Mouse (Mus musculus) forelimb bud, embryonic 11.5 days (tissue): ENCODE results near the gene Nxpe4.
"Not testable (repeated sequence)": the region's sequence is repeated elsewhere in the genome, so short reads cannot be mapped to it uniquely, and the experiment has no call there.

ENCODE experiments used
- DNase-seq: peaks from one replicate; pipeline ENCODE4 v3.0.0-alpha.2; 2012; ENCODE audit warnings: low read depth, low spot score

The Nxpe4 gene

DNA sequence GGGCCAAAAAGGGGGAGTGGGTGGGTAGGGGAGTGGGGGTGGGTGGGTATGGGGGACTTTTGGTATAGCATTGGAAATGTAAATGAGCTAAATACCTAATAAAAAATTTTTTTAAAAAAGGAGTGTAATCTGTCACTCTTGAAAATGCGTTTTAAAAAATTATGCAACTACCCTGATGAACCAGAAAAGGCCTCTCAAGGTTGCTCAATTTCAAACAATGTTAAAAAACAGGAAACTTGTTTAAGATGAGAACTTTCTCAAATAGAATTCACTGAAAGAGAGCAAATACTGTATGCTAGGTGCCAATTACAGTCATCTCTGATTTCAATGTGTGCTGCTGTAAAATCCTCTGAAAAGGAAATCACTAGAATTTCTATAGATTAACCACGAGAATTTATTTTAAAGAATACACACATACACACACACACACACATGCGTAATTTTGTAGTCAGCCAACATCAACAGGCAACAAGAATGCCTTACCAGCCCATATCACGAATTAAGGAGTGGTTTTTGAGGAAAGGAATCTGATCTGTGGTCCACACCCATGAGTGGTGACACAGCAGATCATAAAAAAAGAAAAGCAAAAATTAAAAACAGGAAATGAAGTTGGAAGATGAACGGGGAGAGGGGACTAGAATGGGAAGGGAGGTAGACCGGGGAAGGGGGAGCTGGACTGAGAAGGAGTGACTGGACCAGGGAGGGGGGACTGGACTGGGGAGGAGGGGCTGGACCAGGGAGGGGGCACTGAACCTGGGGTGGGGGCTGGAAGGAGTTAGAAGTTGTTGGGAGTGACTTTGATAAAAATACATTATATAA, 248.6 kb downstream of the Nxpe4 start:
- no peak for DNase-seq

DNA sequence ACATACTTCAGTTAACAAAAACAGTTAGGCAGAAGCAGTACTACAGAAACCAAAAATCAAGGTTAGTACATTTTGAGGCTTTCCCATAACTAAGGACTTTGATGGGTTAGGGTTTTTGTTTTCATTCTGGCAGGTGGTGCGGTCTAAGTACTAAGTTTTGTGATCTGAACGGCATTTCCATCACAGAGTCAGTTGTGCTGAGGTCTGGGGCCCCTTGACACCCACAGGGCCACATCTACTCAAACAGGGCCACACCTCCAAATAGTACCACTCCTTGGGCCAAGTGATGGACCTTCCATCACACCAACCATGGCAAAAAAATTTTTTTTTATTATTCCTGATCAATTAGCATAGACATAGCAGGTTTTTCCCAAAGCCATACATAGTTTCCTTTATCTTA, 251.8 kb downstream of the Nxpe4 start:
- no peak for DNase-seq

DNA sequence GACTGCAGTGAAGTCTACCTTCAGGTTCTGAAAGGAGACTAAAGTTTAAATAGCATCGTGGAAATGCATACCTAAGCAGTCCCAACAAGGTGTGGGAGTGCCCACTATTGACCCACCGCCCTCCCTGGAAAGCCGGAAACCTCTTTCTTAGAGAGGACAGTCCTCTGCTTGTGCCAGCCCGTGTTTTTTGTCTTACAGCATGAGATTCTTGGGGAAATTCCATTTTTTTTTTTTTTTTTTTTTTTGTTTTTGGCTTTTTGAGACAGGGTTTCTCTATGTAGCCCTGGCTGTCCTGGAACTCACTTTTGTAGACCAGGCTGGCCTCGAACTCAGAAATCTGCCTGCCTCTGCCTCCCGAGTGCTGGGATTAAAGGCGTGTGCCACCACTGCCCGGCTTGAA, 255.5 kb downstream of the Nxpe4 start:
- DNase-seq: not testable (repeated sequence)

DNA sequence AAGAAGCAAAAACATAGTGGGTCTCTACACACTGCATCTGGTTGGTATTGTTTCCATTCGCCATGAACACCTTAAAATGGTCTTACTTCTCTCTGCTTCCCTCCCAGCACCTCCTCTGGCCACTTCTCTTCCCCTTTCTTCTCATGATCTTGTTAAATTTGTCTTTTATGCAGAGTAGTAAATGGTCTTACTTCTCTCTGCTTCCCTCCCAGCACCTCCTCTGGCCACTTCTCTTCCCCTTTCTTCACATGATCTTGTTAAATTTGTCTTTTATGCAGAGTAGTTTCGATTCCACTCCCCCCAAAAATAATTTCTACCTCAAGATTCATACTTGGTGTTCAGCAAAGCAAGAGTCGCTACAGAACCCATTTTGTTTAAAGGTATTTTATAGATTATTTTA, 256.2 kb downstream of the Nxpe4 start:
- DNase-seq: no peak

DNA sequence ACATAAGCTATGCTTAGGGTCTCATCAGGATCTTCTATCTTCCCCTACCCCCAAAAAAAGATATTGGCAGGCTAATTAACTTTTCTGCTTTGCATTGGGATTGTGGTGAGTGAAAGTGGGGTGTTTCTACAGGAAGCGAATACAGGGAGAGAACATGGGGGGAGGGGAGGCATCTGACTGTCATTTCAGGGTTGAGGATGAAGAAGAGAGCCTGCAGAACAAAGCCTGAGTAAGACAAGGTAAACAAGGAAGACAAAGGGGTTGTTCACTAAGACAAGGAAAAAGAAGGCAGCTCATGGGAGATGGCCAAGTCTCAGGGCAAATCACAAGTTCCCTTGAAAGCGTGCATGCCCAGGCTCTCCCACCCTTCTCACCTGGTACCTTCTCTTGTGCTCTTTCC, 256.6 kb downstream of the Nxpe4 start:
- DNase-seq: no peak

DNA sequence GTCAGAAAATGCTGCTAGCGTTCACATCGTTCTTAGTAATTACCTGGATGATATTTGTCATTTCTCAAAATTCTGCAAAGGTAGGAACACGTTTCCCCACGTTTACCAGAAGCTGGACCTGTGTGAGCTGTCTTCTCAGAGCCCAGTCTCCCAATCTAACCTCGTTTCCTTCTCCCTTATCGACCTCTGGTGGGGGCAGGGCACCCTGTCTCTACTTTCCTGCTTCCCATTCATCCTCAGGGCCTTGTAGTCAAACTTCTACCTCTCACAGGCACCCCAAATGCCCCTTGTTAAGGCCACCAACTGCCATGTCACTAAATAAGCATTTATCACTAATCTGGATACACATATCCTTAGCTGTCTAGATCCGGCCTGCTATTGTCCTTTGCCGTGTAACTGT, 257.0 kb downstream of the Nxpe4 start:
- no peak for DNase-seq

DNA sequence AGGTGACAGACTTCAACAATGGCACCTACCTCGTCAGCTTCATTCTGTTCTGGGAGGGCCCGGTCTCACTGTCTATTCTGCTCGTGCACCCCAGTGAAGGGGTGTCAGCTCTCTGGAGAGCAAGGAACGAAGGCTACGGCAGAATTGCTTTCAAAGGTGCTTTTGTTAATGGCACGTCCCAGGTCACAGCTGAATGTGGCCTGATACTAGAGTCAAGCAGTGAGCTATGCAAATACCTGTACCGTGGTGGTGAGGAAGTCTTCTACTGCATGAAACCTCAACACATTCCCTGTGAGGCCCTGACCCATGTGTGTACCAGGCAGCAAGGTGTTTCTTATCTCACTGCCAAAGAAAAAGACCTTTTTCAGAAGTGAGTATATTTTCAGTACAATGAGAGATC, 258.6 kb downstream of the Nxpe4 start:
- no peak for DNase-seq

DNA sequence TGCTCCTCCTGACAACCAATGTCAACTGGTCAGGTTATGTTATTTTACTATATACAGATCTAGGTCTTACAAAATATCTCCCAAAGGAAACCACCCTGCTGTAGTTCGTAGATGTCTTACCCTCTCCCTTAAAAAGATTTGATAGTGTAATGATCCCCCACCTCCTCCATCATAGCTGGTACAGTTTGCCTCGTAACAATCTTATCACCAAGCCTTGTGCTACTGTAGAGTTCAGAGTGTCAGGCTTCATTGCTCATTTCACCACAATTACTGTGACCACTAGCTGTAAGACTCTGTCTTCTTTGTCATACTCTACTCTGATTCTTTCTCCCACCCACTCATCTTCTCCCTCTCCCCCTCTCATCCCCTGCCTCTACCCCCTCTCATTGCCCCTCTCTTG, 259.2 kb downstream of the Nxpe4 start:
- DNase-seq: no peak

DNA sequence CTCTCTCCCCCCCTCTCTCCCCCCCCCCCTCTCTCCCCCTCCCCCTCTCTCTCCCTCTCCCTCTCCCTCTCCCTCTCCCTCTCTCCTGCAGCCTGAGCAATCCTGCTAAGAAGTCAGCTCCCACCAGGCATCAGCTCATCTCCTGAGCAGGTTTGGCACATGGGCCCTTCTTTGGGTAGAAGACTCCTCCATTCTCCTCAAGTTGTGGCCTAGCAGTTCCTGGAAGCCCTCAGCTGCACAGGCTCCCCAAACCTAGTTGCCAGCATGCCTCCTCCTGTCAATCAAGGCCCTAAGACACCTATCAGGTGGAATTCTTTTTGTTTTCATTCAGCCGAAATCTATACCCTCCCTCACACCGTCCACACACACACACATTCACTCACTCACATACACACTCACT, 259.7 kb downstream of the Nxpe4 start:
- DNase-seq: no peak

DNA sequence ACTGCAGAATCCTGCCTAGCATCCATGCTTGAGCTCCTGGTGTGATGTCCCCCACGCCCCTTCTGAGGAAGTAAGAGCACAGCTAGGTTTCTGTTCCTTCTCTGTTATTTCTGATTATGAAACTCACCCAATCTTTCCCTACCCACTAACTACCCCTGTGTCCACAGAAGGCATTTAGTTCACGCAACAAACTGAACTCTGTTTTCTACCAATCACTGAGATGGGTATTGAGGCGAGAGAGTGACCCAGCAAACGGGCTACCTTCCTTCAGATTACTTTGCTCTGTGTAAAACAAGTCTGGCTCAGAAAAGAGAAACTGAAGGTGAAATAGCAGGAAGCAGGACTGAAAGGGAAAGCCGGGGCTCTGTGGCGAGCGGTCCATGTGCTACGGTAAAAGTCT, 260.6 kb downstream of the Nxpe4 start:
- no peak for DNase-seq

DNA sequence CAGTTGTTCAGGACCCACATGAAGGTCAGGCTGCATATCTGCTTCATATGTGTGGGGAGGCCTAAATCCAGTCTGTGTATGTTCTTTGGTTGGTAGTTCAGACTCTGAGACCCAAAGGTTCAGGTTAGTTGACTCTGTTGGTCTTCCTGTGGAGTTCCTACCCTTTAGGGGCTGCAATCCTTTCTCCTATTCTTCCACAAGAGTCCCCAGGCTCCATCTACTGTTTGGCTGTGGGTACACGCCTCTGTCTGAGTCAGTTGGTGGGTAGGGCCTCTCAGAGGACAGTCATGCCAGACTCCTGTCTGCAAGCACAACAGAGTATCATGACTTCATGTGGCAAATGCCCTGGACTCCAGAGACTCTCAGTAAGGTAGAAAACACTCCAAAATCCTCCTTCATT, 261.4 kb downstream of the Nxpe4 start:
- DNase-seq: no peak

DNA sequence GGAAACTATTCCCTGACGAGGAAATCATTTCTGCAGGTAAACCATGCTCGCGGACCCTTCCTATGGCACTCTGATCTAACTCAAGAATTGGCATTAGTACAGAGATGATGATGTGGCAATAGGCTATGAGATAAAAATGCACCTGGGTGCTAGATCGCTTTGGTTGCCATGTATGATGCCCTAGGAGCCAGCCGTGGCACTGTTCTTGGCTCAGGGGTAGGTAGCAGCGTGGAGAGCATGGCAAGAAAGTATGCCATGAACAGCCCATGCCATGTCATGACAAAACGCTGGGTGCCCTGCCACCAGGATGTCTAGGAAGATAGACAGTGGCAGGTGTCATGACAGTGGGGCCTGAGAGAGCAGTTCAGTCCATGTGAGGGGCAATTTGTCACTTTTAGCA, 265.4 kb downstream of the Nxpe4 start:
- DNase-seq: no peak

DNA sequence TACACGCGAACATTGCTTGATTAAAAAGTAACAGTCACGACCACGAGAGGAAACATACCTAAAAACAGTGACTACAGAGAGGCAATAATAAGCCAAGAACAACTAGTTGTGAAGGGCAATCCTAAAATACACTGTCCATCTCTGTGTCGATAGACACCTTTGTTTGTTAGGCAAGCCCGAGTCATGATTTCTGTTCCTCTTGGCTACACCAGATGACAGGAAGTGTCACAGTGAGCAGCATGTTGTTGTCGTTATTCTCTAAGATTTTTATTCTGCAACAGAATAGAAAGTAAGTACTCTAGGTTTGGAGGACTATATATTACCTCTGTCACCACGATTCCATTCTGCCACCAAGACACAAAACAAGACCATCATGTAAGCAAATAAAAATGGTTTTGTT, 270.6 kb downstream of the Nxpe4 start:
- no peak for DNase-seq

DNA sequence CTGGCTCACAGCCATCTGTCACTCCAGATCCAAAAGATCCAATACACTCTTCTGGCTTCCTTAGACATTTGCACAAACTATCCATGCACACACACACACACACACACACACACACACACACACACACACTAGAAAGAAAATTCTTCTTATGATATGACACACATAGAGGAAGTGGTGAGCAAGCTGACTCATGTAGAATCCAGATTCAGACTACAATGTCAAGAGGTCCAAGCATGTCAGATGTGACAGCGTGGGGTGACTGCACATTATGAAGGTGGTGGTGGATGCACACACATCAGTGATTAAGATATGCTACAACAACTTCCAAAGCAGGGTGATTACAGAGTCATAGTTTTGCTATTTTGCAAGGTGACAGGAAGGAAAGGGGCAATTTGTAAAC, 282.1 kb downstream of the Nxpe4 start:
- no peak for DNase-seq

DNA sequence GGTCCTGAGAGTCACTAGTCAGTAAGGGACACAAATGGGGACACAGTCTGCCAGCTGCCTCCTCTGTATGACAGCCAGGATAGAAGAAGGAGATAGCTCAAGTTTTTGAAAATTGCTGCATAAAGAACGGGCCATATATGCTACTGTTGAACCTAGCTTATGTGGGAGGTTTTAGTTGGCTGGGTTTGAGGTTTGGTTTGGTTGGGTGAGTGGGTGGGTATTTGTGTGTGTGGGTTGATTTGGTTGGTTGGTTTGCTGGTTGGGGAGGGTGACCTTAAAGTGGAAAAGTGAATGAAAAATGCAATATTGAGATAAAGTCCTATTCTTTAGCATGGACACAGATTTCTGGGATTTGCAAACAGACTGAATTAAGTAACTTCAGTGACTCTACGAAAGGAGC, 283.0 kb downstream of the Nxpe4 start:
- no peak for DNase-seq

DNA sequence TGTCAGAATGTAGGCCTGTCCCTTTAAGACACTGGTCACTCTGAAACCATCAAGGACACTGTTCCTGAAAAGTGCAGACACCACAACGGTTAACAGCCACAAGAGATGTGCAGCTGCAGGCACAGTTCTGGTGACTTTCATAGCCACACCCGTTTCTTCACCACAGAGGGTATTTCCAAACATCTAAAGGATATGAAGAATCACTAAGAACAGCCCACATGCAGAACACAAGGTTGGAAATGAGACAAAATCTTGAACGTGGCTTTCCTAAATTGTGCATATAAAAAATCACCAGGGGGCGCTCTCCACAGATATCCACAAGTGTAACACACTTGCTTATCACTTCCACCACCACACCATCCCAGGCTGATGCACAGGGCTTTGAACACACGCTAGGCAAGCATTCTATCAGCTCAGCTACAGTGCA, 286.0 kb downstream of the Nxpe4 start:
- peak; percentile 41 for DNase-seq
